24 mouse cellular contexts compared by ENCODE assay signal in the genomic region with DNA sequence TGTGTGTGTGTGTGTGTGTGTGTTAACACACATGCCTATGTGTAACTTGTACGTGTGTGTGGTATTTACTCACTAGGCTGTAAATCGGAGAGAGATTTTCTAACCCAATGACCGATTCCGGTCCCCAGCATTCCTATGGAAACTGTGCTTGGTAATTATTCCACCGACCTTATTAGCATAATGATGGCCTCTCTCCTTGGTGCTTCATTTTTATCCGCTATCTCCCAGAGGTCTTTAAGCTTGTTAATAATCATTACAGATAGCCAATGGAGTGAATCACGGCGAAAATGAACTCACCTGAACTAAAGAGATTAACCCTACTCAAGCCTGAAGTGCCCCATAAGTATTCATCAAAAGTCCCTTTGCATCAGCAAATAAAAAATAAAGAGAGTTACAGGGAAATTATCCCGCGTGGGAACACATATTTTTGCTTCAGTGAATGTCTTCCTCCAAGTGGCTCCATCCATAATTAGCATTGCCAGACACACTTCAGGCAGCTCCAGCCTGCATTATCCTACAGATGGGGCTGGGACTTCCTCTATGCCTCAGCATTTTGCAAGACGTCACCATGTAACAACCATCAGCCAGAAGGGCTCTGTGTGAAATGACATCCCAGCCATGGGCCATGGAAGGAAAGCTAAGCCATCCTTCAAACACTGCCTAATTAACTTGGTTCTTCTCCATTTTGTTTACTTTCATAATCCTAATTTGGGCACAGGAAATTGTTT.
DNase-seq lines count a peak whose midpoint lies in the region; ATAC-seq and TF ChIP-seq lines count a peak whose summit lies in the region.
"Had no signal": no experiment of that assay in that cellular context is flagged by ENCODE, and none has a peak within 500 bp of the region (broad histone marks: within the 10 kb centered on the region; RNA-seq: fewer than 3 reads in every experiment).

No protein-coding gene starts in this region.

- no peak overlapping the region for H3K27ac ChIP-seq in midbrain, embryonic 12.5 days (replicated peaks)
- H3K27ac ChIP-seq in midbrain, embryonic 15.5 days = no peak overlapping the region
- H3K27ac ChIP-seq in neural tube, embryonic 14.5 days (ENCODE audit: low read depth, low read length) = no peak overlapping the region
- H3K27ac ChIP-seq: embryonic facial prominence, embryonic 10.5 days; intestine, embryonic 15.5 days; limb, embryonic 13.5 days; liver, embryonic 12.5 days; stomach, postnatal 0 days had no signal

- no peak for TF ChIP-seq CTCF in brain, embryonic 14.5 days (IDR thresholded peaks at IDR 0.05; ENCODE audit: borderline replicate concordance, extremely low read depth, insufficient read depth, insufficient read length)

- H3K4me2 ChIP-seq in midbrain, embryonic 12.5 days (replicated peaks) = no peak overlapping the region
- H3K4me2 ChIP-seq in midbrain, embryonic 15.5 days = no peak overlapping the region
- no peak overlapping the region for H3K4me2 ChIP-seq in neural tube, embryonic 14.5 days (ENCODE audit: low read depth, low read length)
- H3K4me2 ChIP-seq: intestine, embryonic 15.5 days; limb, embryonic 13.5 days; liver, embryonic 12.5 days had no signal

- H3K4me3 ChIP-seq in midbrain, embryonic 12.5 days = no peak overlapping the region
- no peak overlapping the region for H3K4me3 ChIP-seq in midbrain, embryonic 15.5 days
- no peak overlapping the region for H3K4me3 ChIP-seq in neural tube, embryonic 14.5 days (ENCODE audit: low read depth, low read length)
- H3K4me3 ChIP-seq: embryonic facial prominence, embryonic 10.5 days; intestine, embryonic 15.5 days; limb, embryonic 13.5 days; liver, embryonic 12.5 days had no signal

- TF ChIP-seq POLR2A in brain, embryonic 14.5 days (IDR thresholded peaks at IDR 0.05; ENCODE audit: borderline replicate concordance, extremely low read depth, insufficient read depth, insufficient read length, poor library complexity, severe bottlenecking) = no peak

- no peaks in the 10 kb centered on the region for H3K9me3 ChIP-seq in midbrain, embryonic 12.5 days
- no peaks in the 10 kb centered on the region for H3K9me3 ChIP-seq in midbrain, embryonic 15.5 days
- H3K9me3 ChIP-seq in neural tube, embryonic 14.5 days (ENCODE audit: control insufficient read depth, low read length) = no peaks in the 10 kb centered on the region
- H3K9me3 ChIP-seq: embryonic facial prominence, embryonic 10.5 days; intestine, embryonic 15.5 days; limb, embryonic 13.5 days; liver, embryonic 12.5 days had no signal

- 62% methylated on average over 11 of the region's 11 CpGs for WGBS in midbrain, embryonic 12.5 days
- WGBS in midbrain, embryonic 15.5 days = 47% methylated on average over 11 of the region's 11 CpGs
- 43% methylated on average over 11 of the region's 11 CpGs for WGBS in neural tube, embryonic 14.5 days

- no peak overlapping the region for H3K9ac ChIP-seq in midbrain, embryonic 12.5 days (replicated peaks)
- H3K9ac ChIP-seq in midbrain, embryonic 15.5 days = no peak overlapping the region
- H3K9ac ChIP-seq in neural tube, embryonic 14.5 days (replicated peaks; ENCODE audit: low read depth, low read length) = no peak overlapping the region
- H3K9ac ChIP-seq: intestine, embryonic 15.5 days; limb, embryonic 13.5 days; liver, embryonic 12.5 days had no signal

- peaks cover 5% of the 10 kb centered on the region; the same call in 1 of the 2 replicates for H3K27me3 ChIP-seq in midbrain, embryonic 12.5 days
- H3K27me3 ChIP-seq in midbrain, embryonic 15.5 days (replicated peaks) = no peaks in the 10 kb centered on the region
- H3K27me3 ChIP-seq in neural tube, embryonic 14.5 days (ENCODE audit: control insufficient read depth, insufficient read depth, low read length) = no peaks in the 10 kb centered on the region
- H3K27me3 ChIP-seq: intestine, embryonic 15.5 days; limb, embryonic 13.5 days; liver, embryonic 12.5 days had no signal

- no peaks in the 10 kb centered on the region for H3K4me1 ChIP-seq in midbrain, embryonic 12.5 days
- H3K4me1 ChIP-seq in midbrain, embryonic 15.5 days = 0 out of 2 replicates have a peak, but pooled peaks cover 2% of the 10 kb centered on the region
- no peaks in the 10 kb centered on the region for H3K4me1 ChIP-seq in neural tube, embryonic 14.5 days (ENCODE audit: control insufficient read depth, insufficient read depth, low read length)
- H3K4me1 ChIP-seq: embryonic facial prominence, embryonic 10.5 days; intestine, embryonic 15.5 days; limb, embryonic 13.5 days; liver, embryonic 12.5 days had no signal

- no peak for DNase-seq in frontal cortex, postnatal 25 days (ENCODE audit: low spot score in 2 of 2)
- peak; percentile 49 for DNase-seq in brain, embryonic 14.5 days (ENCODE audit: low read depth)
- DNase-seq in spleen, postnatal 14 days (ENCODE audit: low spot score in 2 of 2) = no peak
- DNase-seq: adrenal gland, postnatal 14 days; cerebellum, adult 9-11 months; gastrocnemius, postnatal 36 days; heart, postnatal 4 days; kidney, adult 9 months; kidney, postnatal 25 days; layer of hippocampus, postnatal 36 days; lung, adult 18-20 months; lung, postnatal 10 days; thymus, adult 2 months; thymus, postnatal 4 days had no signal

- peak; percentile 85 for ATAC-seq in frontal cortex, adult (ENCODE audit: low TSS enrichment)
- 0 out of 2 replicates have a peak, but pooled peaks have one; percentile 41 for ATAC-seq in midbrain, embryonic 12.5 days (ENCODE audit: low FRiP score, low read depth)
- ATAC-seq in midbrain, embryonic 15.5 days (replicated peaks) = no peak; the same call in 1 of the 2 replicates
- ATAC-seq in neural tube, embryonic 14.5 days (ENCODE audit: low read depth) = peak; percentile 80
- ATAC-seq: forebrain, embryonic 16.5 days; intestine, embryonic 15.5 days; liver, embryonic 12.5 days had no signal

- H3K36me3 ChIP-seq in midbrain, embryonic 12.5 days = no peaks in the 10 kb centered on the region
- H3K36me3 ChIP-seq in midbrain, embryonic 15.5 days (replicated peaks) = no peaks in the 10 kb centered on the region
- no peaks in the 10 kb centered on the region for H3K36me3 ChIP-seq in neural tube, embryonic 14.5 days (ENCODE audit: control insufficient read depth, insufficient read depth, low read length)
- H3K36me3 ChIP-seq: embryonic facial prominence, embryonic 10.5 days; intestine, embryonic 15.5 days; limb, embryonic 13.5 days; liver, embryonic 12.5 days had no signal
